Mouse (Mus musculus): ENCODE data around the gene Lrrc46.

Lrrc46 gene

GRCm38 (mm10) chr11:97049492-97050085 lies 8.4 kb upstream of the Lrrc46 start:
- DNase-seq: no peak

- no peak for DNase-seq
These were observed 7.0 kb upstream of the Lrrc46 start for GRCm38 (mm10) chr11:97048090-97048650.

GRCm38 (mm10) chr11:97045861-97046260 lies 4.7 kb upstream of the Lrrc46 start:
- no peak for DNase-seq

GRCm38 (mm10) chr11:97044902-97045301 lies 3.7 kb upstream of the Lrrc46 start:
- DNase-seq: no peak

- no peak for DNase-seq
These were observed 746 bp downstream of the Lrrc46 start for GRCm38 (mm10) chr11:97040301-97041021.

- no peak for DNase-seq
These were observed 2.3 kb downstream of the Lrrc46 start for GRCm38 (mm10) chr11:97038881-97039280.

GRCm38 (mm10) chr11:97036141-97036540 lies 5.1 kb downstream of the Lrrc46 start:
- DNase-seq: peak; percentile 82

- DNase-seq: no peak
These were observed 7.4 kb downstream of the Lrrc46 start for GRCm38 (mm10) chr11:97033781-97034180.

GRCm38 (mm10) chr11:97032499-97032898 lies 8.7 kb downstream of the Lrrc46 start:
- no peak for DNase-seq

- DNase-seq: no peak
These were observed 9.2 kb downstream of the Lrrc46 start for GRCm38 (mm10) chr11:97031977-97032376.

GRCm38 (mm10) chr11:97030426-97030825 lies 10.8 kb downstream of the Lrrc46 start:
- no peak for DNase-seq

- DNase-seq: peak; percentile 54
These were observed 11.4 kb downstream of the Lrrc46 start, which contains the start of gene Scrn2 for GRCm38 (mm10) chr11:97029686-97030417. Scrn2 (plus strand) TSS chr11:97029938.

GRCm38 (mm10) chr11:97025721-97026344 lies 15.4 kb downstream of the Lrrc46 start:
- peak; percentile 85 for DNase-seq

GRCm38 (mm10) chr11:97024977-97025376 lies 16.2 kb downstream of the Lrrc46 start:
- DNase-seq: no peak

- DNase-seq: peak; percentile 48
These were observed 19.2 kb downstream of the Lrrc46 start for GRCm38 (mm10) chr11:97021873-97022484.

GRCm38 (mm10) chr11:97021121-97021765 lies 20.0 kb downstream of the Lrrc46 start:
- no peak for DNase-seq

GRCm38 (mm10) chr11:97019345-97019708 lies 21.9 kb downstream of the Lrrc46 start:
- no peak for DNase-seq

GRCm38 (mm10) chr11:97018583-97019344 lies 22.4 kb downstream of the Lrrc46 start:
- no peak for DNase-seq

GRCm38 (mm10) chr11:97017696-97018582 lies 23.3 kb downstream of the Lrrc46 start:
- DNase-seq: no peak

- DNase-seq: no peak
These were observed 28.0 kb downstream of the Lrrc46 start, which contains the start of gene Sp6 for GRCm38 (mm10) chr11:97013121-97013670. Sp6 (plus strand) TSS chr11:97013394.
